Mouse (Mus musculus): ENCODE results near the gene Ep400. TPM values are rescaled to one million over a fixed set of nuclear protein-coding genes. Genes with fewer than 3 reads are reported as not detected.

Ep400 gene
- polyA plus RNA-seq, 1 experiment from 2014 or later, result 21.6 TPM

- DNase-seq (ENCODE audit: low spot score), result peak; percentile 61
These were observed 479 bp downstream of the Ep400 start for GRCm38 (mm10) chr5:110770031-110770445.

DNA sequence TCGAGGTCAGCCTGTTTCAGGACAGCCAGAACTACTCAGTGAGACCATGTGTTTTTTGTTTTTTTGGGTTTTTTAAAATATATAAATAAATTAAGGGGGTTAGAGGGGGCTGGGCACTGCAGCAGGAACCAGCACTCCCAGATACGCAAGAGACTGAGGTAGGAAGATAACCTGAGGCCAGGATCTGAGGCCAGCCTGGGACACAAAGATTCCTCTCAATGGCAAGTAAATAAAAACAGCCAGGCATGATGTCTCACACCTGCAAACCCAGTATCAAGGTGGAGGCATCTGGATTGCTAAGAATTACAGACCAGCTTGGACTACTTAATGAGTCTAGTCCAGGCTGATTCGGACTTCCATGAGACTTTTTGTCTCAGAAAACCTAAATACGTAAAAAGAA, 1.2 kb downstream of the Ep400 start:
- no peak for TF ChIP-seq CTCF (IDR thresholded peaks at IDR 0.05; ENCODE audit: low read depth)
- Histone ChIP-seq H3K9me3 (replicated peaks; ENCODE audit: low read length) (no peaks in the 10 kb centered on the region), H3K36me3 (ENCODE audit: insufficient read depth, low read length) (peaks cover 8% of the 10 kb centered on the region), H3K27me3 (ENCODE audit: insufficient read depth, low read length) (no peaks in the 10 kb centered on the region), H3K9ac (ENCODE audit: low read depth, low read length) (peak overlapping the region; percentile 95; the same call in 1 of the 2 replicates), H3K4me2 (ENCODE audit: low read length) (peak overlapping the region; percentile 67), H3K4me3 (replicated peaks; ENCODE audit: low read depth, low read length) (peak overlapping the region; percentile 90), H3K4me1 (replicated peaks; ENCODE audit: insufficient read depth, low read length) (peaks cover 15% of the 10 kb centered on the region), H3K27ac (peak overlapping the region; percentile 98)
- DNase-seq (ENCODE audit: low spot score) (no peak), ATAC-seq (replicated peaks; ENCODE audit: low FRiP score, low read depth) (no peak)
- WGBS, result 50% methylated on average over 4 of the region's 4 CpGs

More at GRCm38 (mm10) chr5:110770031-110770445, 479 bp downstream of the Ep400 start:
- peak overlapping the region; percentile 95 for H3K9ac ChIP-seq (ENCODE audit: low read depth, low read length)
- peak; percentile 60 for ATAC-seq (replicated peaks; ENCODE audit: low FRiP score, low read depth)
- peak overlapping the region; percentile 98 for H3K27ac ChIP-seq
- H3K27me3 ChIP-seq (ENCODE audit: insufficient read depth, low read length), result no peaks in the 10 kb centered on the region
- no peaks in the 10 kb centered on the region for H3K9me3 ChIP-seq (replicated peaks; ENCODE audit: low read length)
- H3K4me2 ChIP-seq (ENCODE audit: low read length), result peak overlapping the region; percentile 67
- TF ChIP-seq CTCF (IDR thresholded peaks at IDR 0.05; ENCODE audit: low read depth), result no peak
- H3K36me3 ChIP-seq (ENCODE audit: insufficient read depth, low read length), result peaks cover 15% of the 10 kb centered on the region
- peaks cover 15% of the 10 kb centered on the region for H3K4me1 ChIP-seq (replicated peaks; ENCODE audit: insufficient read depth, low read length)
- WGBS, result 0% methylated on average over 58 of the region's 58 CpGs
- peak overlapping the region; percentile 90 for H3K4me3 ChIP-seq (replicated peaks; ENCODE audit: low read depth, low read length)

DNA sequence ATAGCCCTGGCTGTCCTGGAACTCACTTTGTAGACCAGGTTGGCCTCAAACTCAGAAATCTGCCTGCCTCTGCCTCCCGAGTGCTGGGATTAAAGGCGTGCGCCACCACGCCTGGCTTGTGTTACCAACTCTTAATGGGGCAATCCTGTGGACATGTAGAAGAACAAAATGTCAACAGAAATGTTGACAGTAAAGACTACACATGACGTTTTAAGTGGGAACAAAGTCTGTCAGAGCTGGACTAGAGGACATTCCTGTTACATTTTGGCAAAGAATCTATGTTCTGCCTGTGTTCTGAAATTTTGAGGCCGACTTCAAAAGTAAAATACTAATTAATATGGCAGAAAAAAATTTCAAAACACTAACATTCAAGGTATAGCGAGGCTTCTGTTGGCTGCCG, 6.6 kb downstream of the Ep400 start:
- Histone ChIP-seq H3K9ac (ENCODE audit: low read depth, low read length) (no peak overlapping the region), H3K4me1 (replicated peaks; ENCODE audit: insufficient read depth, low read length) (peaks cover 9% of the 10 kb centered on the region; the same call in 1 of the 2 replicates), H3K27ac (no peak overlapping the region), H3K27me3 (ENCODE audit: insufficient read depth, low read length) (no peaks in the 10 kb centered on the region), H3K9me3 (replicated peaks; ENCODE audit: low read length) (no peaks in the 10 kb centered on the region), H3K36me3 (ENCODE audit: insufficient read depth, low read length) (no peaks in the 10 kb centered on the region), H3K4me3 (replicated peaks; ENCODE audit: low read depth, low read length) (no peak overlapping the region), H3K4me2 (ENCODE audit: low read length) (no peak overlapping the region)
- no peak for TF ChIP-seq CTCF (IDR thresholded peaks at IDR 0.05; ENCODE audit: low read depth)
- ATAC-seq (replicated peaks; ENCODE audit: low FRiP score, low read depth) (no peak), DNase-seq (ENCODE audit: low spot score) (no peak)
- 95% methylated on average over 8 of the region's 8 CpGs for WGBS

GRCm38 (mm10) chr5:110745021-110745420, 25.5 kb downstream of the Ep400 start:
- no peaks in the 10 kb centered on the region for H3K9me3 ChIP-seq (replicated peaks; ENCODE audit: low read length)
- H3K4me3 ChIP-seq (replicated peaks; ENCODE audit: low read depth, low read length), result no peak overlapping the region
- no peaks in the 10 kb centered on the region for H3K4me1 ChIP-seq (replicated peaks; ENCODE audit: insufficient read depth, low read length)
- H3K27me3 ChIP-seq (ENCODE audit: insufficient read depth, low read length), result no peaks in the 10 kb centered on the region
- no peak for TF ChIP-seq CTCF (IDR thresholded peaks at IDR 0.05; ENCODE audit: low read depth)
- H3K36me3 ChIP-seq (ENCODE audit: insufficient read depth, low read length), result 0 out of 2 replicates have a peak, but pooled peaks cover under 1% of the 10 kb centered on the region
- no peak for ATAC-seq (replicated peaks; ENCODE audit: low FRiP score, low read depth)
- no peak overlapping the region for H3K4me2 ChIP-seq (ENCODE audit: low read length)
- no peak overlapping the region for H3K9ac ChIP-seq (ENCODE audit: low read depth, low read length)
- no peak overlapping the region for H3K27ac ChIP-seq
- DNase-seq (ENCODE audit: low spot score), result no peak
- WGBS, result 84% methylated on average over 1 of the region's 1 CpGs

DNA sequence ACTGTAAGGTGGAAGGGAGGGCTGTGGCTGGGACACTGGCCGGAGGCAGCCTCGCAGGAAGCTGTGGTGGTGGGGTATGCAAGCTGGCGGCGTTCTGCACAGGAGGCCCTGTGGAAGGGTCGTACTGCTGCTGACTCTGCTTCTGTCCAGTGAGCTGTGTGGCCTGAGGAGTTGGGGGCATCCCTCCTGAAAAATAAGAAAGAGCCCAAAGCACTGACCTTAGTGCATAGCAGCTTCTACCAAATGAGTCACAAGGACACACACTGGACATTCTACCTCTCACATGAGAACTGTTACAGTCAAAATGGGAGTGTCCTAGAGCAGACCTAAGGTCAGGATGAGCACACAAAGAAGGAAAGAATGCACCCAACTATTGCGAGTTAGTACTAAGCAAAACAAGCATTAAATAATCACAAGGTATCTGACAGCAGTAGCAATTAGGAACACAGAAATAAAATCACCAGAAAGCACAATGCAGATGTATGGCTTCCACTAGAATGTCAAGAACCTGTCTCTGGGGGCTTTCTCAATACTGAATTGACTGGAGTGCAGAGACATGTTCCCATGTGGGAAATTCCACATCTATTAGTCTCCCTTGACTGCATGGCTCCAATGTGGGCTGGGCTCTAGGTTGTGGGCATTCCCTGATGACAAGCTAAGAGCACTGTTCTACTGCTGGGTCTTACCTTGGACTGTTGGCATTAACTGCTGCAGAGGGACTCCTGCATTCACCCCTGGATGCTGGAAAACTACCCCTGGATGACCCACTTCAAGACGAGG, 30.8 kb downstream of the Ep400 start:
- no peak overlapping the region for H3K9ac ChIP-seq (ENCODE audit: low read depth, low read length)
- 92% methylated on average over 7 of the region's 7 CpGs for WGBS
- H3K4me2 ChIP-seq (ENCODE audit: low read length), result no peak overlapping the region
- H3K27me3 ChIP-seq (ENCODE audit: insufficient read depth, low read length), result no peaks in the 10 kb centered on the region
- no peaks in the 10 kb centered on the region for H3K4me1 ChIP-seq (replicated peaks; ENCODE audit: insufficient read depth, low read length)
- TF ChIP-seq CTCF (IDR thresholded peaks at IDR 0.05; ENCODE audit: low read depth), result no peak
- ATAC-seq (replicated peaks; ENCODE audit: low FRiP score, low read depth), result no peak
- no peak overlapping the region for H3K27ac ChIP-seq
- DNase-seq (ENCODE audit: low spot score), result no peak
- H3K4me3 ChIP-seq (replicated peaks; ENCODE audit: low read depth, low read length), result no peak overlapping the region
- H3K9me3 ChIP-seq (replicated peaks; ENCODE audit: low read length), result no peaks in the 10 kb centered on the region
- H3K36me3 ChIP-seq (ENCODE audit: insufficient read depth, low read length), result peaks cover 21% of the 10 kb centered on the region

DNA sequence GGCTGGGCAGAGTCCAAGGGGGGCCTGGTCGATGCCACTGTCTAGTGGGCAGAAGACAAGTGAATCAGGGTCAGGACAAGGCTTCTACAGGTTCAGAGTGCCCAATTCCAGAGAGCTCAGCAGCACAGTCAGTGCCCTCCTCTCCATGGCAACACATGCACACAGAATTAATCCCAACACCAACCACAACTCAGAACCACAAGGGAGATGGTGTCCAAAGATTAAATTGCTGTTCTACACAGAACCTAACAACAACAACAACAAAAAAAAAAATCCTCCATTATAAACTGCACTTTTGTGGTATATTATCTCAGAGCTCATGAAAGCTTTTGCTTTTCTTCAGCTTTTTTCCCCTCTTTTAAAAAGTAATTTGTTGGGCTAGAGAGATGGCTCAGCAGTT, 34.9 kb downstream of the Ep400 start:
- WGBS, result 94% methylated on average over 1 of the region's 1 CpGs
- Histone ChIP-seq H3K9ac (ENCODE audit: low read depth, low read length) (no peak overlapping the region), H3K27ac (no peak overlapping the region), H3K36me3 (ENCODE audit: insufficient read depth, low read length) (peaks cover 36% of the 10 kb centered on the region), H3K4me1 (replicated peaks; ENCODE audit: insufficient read depth, low read length) (no peaks in the 10 kb centered on the region), H3K9me3 (replicated peaks; ENCODE audit: low read length) (no peaks in the 10 kb centered on the region), H3K4me2 (ENCODE audit: low read length) (no peak overlapping the region), H3K4me3 (replicated peaks; ENCODE audit: low read depth, low read length) (no peak overlapping the region), H3K27me3 (ENCODE audit: insufficient read depth, low read length) (no peaks in the 10 kb centered on the region)
- DNase-seq (ENCODE audit: low spot score), result no peak
- no peak for TF ChIP-seq CTCF (IDR thresholded peaks at IDR 0.05; ENCODE audit: low read depth)
- no peak for ATAC-seq (replicated peaks; ENCODE audit: low FRiP score, low read depth)

All from kidney, postnatal 0 days (tissue).